Mouse (Mus musculus) heart, postnatal 10 days (tissue): ENCODE measurements at regions not wholly inside any gene's neighbourhood (a gene's known extent, or its start where the extent isn't known, plus 50 kb on each side); places are given as distances from the start of the nearest gene placed in this dataset.
"Not testable (repeated sequence)": the region's sequence is repeated elsewhere in the genome, so short reads cannot be mapped to it uniquely, and the experiment has no call there.

Experiments
- DNase-seq, 2 experiments: peaks; one replicate each; pipeline ENCODE4 v3.0.0; 2021
- intact Hi-C: fragments of 180-260 bp; cut with DNase I; formaldehyde crosslinking; loops from one replicate; pipeline ENCODE4 v1.15.1; 2025

- peak in 1 of 2 experiments; percentile 4 for DNase-seq
- intact Hi-C loops = loop anchor here (5.0 kb wide), 1 partner anchor 64 kb away; no protein-coding TSS in a partner anchor
These were observed 515.9 kb downstream of the Dad1 start for GRCm38 (mm10) chr14:53737962-53738361.

GRCm38 (mm10) chr14:53736274-53736673 is 517.6 kb downstream of the Dad1 start:
- intact Hi-C loops = loop anchor here (5.0 kb wide), 1 partner anchor 66 kb away; no protein-coding TSS in a partner anchor
- not testable (repeated sequence) for DNase-seq

- DNase-seq, intact Hi-C loops: not testable (repeated sequence)
These were observed 522.3 kb downstream of the Dad1 start for GRCm38 (mm10) chr14:53731600-53731999.

GRCm38 (mm10) chr14:53729877-53730276 is 524.0 kb downstream of the Dad1 start:
- DNase-seq, intact Hi-C loops: not testable (repeated sequence)

GRCm38 (mm10) chr14:53729149-53729548 is 524.8 kb downstream of the Dad1 start:
- DNase-seq, intact Hi-C loops: not testable (repeated sequence)

GRCm38 (mm10) chr14:53726914-53727313 is 527.0 kb downstream of the Dad1 start:
- intact Hi-C loops, DNase-seq: not testable (repeated sequence)

- DNase-seq, intact Hi-C loops: not testable (repeated sequence)
These were observed 530.3 kb downstream of the Dad1 start for GRCm38 (mm10) chr14:53723611-53724010.

- DNase-seq, intact Hi-C loops: not testable (repeated sequence)
These were observed 532.0 kb downstream of the Dad1 start for GRCm38 (mm10) chr14:53721901-53722300.

- DNase-seq = peak in 1 of 2 experiments; percentile 5
These were observed 544.3 kb downstream of the Dad1 start for GRCm38 (mm10) chr14:53709627-53710026.

GRCm38 (mm10) chr14:53704351-53704750 is 549.6 kb downstream of the Dad1 start:
- DNase-seq, intact Hi-C loops: not testable (repeated sequence)

More at GRCm38 (mm10) chr14:53709627-53710026, 544.3 kb downstream of the Dad1 start:
- intact Hi-C loops = not testable (repeated sequence)

GRCm38 (mm10) chr14:53703593-53703992 is 550.3 kb downstream of the Dad1 start:
- intact Hi-C loops, DNase-seq: not testable (repeated sequence)

GRCm38 (mm10) chr14:53684100-53684499 is 569.8 kb downstream of the Dad1 start:
- intact Hi-C loops, DNase-seq: not testable (repeated sequence)

- DNase-seq, intact Hi-C loops: not testable (repeated sequence)
These were observed 570.4 kb downstream of the Dad1 start for GRCm38 (mm10) chr14:53683361-53684015.

GRCm38 (mm10) chr14:53682679-53683078 is 571.2 kb downstream of the Dad1 start:
- intact Hi-C loops, DNase-seq: not testable (repeated sequence)

- intact Hi-C loops, DNase-seq: not testable (repeated sequence)
These were observed 572.6 kb downstream of the Dad1 start for GRCm38 (mm10) chr14:53681320-53681719.

- peak; percentile 2 to 10 for DNase-seq
- intact Hi-C loops = not testable (repeated sequence)
These were observed 588.2 kb downstream of the Dad1 start for GRCm38 (mm10) chr14:53665681-53666080.

- DNase-seq, intact Hi-C loops: not testable (repeated sequence)
These were observed 591.1 kb downstream of the Dad1 start for GRCm38 (mm10) chr14:53662700-53663355.

GRCm38 (mm10) chr14:53654669-53655068 is 599.2 kb downstream of the Dad1 start:
- intact Hi-C loops, DNase-seq: not testable (repeated sequence)

- intact Hi-C loops, DNase-seq: not testable (repeated sequence)
These were observed 602.8 kb downstream of the Dad1 start for GRCm38 (mm10) chr14:53651061-53651460.

GRCm38 (mm10) chr14:53649189-53649588 is 604.7 kb downstream of the Dad1 start:
- DNase-seq, intact Hi-C loops: not testable (repeated sequence)

- DNase-seq, intact Hi-C loops: not testable (repeated sequence)
These were observed 613.5 kb downstream of the Dad1 start for GRCm38 (mm10) chr14:53640441-53640840.
